Mouse (Mus musculus) ovary, postnatal 10 days (tissue): ENCODE measurements at regions not wholly inside any gene's neighbourhood (a gene's known extent, or its start where the extent isn't known, plus 50 kb on each side); places are given as distances from the start of the nearest gene placed in this dataset.

Experiments
- DNase-seq: peaks from one replicate; pipeline ENCODE4 v3.0.0; 2022; ENCODE audit warnings: low spot score

DNA sequence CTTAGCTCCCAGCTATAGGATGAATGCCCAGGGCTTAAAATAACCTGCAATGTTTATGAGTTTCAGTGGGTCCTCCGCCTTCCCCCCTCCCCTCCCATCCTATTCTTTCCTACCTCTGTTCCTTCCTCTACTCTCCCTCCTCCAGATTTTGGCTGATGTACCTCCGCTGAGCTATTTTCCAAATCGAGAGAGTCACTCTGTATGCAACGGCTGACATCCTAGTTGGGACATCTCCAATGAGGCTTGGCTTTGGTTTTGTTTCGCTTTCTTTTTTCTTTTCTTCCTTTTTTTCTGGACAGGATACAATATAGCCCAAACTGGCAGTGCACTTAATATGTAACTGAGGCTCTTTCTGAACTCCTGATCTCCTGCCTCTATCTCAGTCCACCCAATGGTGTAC lies 76.7 kb upstream of the Klf7 start:
- DNase-seq: no peak

DNA sequence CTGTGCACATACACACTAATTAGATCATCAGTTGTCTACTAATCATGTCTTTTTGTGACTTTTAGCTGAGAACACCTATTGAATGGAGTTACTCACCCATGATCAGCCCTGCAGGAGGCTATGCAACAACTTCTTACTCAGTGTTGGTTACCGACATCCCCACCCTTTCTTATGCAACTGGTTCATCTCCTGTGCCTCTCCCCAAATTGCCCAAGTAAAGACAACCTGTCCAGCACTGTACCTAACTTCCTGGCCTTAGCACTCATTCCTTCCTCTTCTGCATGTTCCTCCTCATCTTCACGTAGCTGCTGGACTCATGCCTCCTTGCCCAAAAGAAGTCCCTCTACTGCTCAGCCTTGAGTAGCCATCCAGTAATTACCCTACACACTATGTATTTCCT lies 76.2 kb upstream of the Klf7 start:
- no peak for DNase-seq

DNA sequence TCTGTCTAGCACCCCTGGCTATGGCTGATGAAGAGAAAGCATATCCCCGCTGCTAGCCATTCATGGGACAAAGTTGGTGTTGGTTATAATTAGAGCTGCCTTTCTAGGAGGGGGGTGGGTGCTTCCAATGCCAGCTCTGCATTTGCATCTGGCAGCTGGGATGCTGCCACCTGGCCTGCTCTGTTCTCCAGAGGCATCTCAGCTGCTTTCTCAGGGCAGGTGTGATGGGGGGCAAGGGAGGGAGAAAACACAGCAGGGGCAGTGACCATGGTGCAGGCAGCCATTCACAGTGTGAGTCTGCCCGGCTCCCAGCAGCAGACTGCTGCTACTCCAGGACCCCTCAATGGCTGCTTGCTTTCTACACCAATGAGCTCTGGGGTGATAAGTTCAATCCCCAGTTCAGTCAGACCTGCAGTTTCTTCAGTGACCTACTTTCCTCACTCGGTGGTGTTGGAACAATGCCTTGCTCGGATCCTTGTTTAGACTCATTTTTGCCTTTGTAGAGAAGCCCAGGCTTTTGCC lies 73.9 kb upstream of the Klf7 start:
- no peak for DNase-seq

DNA sequence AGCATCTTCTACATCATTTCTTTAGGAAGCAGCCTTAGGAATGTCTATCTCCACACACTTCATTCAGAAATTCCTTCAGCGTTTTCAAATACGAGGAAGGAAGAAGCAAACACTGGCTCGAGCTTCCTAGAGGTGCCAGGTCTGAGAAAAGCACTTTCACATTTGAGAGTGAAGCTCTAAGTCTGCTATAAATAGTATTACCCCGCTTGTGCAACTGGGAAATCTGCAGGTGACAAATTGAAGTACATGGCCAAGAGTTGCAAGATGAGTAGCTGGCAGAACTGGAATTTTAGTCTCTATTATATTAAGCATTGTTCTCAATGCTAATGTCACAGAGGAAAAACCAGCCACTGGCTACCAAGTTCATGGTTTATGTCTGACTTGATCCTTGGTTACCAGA lies 73.2 kb upstream of the Klf7 start:
- DNase-seq: no peak

DNA sequence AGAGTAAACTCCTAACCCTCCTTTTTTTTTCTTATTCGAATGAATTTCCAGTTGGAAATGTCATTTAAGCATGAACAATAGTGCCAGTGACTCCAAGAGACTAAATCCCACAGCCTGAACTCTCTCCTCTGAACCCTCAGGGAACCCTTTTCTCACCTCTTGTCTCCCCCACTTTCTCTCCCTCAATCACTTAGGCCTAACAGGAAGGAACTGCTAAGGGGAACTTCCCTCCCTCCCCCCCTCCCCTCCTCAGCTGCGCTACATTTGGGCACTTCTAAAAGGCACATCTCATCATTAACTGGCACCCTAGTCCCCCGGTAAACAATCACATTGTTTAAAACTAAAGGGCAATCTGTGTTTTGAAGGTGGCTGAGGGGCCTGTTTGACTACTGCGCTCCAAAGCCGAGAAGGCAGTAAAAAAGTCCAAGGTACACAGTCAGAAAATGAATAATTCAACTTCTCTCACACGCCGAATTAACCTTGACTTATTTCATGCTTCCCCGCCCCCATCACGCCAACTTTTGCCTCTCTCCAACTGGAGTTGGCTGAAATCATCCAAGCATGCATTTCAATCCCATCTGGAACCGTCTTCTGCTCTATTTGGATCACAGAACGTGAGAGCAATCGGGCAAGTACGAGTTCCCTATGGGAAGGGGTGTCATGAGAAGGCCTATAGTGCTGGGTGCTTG lies 71.2 kb upstream of the Klf7 start:
- no peak for DNase-seq

DNA sequence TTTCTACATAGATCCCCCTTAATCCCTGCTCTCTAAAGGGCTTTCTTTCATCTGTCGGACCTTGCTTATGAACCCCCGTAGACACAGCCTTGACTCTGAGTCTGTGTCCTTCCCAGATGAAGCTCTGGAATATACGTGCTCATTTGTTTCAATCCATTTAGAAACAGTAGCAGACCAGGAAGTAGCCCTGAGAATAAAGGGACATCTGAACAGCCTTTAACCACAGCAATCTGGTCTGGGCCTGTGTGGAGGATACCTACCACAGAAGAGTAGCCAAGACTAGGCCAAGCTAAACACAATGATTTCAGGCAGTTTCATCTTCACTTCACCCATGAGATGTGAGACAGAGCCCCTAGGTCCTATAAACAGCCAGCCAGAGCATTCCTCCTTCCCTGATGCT lies 70.7 kb upstream of the Klf7 start:
- no peak for DNase-seq

DNA sequence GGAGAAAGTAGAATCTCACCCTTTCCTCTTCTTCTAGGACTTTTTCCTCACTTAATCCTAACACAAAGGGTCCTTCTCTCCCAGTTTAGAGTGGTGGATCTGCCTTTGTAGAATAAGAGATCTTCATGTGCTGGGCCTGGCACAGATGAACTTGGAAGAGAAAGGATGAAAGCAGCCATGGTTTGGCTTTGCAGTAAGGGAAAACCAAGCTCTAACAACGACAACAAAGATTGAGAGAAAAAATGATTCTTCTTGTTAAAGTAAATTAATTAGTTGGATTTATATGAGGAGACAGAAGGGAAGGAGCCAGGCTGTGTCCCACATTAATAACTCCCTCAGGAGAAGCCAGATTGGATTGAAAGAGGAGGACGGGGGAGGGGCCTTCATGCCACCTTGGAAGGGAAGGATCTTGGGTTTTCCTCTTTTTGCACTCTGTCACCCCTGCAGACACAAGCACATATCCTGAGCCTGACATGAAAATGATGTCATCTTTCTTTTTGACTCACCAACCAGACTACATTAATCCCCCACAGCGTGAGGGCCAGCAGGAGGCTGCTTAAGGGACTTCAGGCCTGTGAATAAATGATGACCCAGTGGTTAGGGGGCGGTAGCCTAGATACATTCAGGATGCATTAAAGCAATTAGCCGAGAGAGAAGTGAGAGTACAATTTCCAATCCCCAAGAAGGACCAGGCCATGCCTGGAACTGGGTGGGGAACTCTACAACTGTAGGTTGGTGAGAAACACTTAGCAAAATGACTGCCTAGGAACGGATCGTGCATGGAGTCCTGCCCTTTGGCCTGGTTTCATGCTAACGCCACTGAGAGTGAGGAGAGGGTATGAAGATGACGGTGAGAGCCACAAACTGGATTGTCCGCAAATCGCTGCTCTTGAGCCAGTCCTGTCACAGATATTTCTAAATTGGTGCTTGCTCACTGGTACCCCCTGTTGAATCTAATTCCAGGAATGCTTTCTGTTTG lies 69.4 kb upstream of the Klf7 start:
- no peak for DNase-seq

DNA sequence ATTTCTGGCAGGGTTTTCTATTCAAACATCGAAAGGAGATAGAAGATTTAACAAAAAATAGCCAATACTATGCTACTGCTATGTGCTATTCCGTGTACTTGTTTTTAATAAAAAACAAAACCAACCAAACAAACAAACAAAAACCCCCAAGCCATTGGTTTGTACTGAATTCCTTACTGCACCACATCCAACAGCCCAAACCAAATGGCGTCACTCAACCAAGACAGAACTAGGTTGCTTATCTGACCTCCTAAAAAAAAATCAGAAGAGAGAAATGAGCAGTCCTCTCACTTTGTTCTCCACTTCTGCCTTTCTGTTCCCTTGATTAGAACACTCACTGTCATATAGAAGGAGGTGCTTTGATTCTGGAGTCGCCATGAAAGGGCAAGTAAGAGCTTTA lies 68.6 kb upstream of the Klf7 start:
- no peak for DNase-seq

DNA sequence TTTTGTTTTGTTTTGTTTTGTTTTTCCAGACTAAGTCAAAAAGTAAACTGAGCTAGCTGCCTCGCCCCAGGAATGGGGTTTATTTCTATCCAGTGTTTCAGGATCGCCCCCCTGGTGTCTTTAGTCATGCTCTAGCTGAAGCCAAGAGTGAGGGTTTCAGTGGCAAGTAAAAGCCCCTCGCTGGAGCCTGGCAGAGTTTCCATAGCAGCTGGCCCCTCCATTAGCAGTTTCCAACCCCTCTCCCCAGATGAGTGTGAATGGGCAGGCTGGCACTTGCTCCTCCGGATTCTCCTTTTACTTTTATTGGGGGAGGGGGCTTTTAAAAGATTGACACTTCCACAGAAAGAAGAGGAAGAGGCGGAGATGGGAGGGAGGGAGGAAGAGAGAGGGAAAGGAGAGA lies 68.0 kb upstream of the Klf7 start:
- no peak for DNase-seq

DNA sequence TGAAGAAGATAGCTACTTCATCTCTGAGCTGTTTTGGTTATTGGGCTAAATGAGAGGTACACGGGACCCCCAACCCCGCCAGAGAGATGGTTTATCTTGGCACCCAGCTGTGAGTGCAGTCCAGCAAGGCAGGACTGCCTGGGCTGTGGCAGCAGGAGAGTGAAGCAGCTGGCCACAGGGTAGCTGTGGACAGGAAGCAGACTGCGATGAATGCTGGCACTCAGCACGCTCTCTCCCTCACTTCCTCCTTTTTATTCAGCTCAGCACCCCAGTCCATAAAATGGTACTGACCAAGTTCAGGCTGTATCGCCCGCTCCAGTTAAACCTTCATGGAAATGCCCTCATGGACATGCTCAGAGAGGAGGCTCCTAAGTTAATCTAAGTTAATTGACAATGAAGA lies 67.4 kb upstream of the Klf7 start:
- no peak for DNase-seq

DNA sequence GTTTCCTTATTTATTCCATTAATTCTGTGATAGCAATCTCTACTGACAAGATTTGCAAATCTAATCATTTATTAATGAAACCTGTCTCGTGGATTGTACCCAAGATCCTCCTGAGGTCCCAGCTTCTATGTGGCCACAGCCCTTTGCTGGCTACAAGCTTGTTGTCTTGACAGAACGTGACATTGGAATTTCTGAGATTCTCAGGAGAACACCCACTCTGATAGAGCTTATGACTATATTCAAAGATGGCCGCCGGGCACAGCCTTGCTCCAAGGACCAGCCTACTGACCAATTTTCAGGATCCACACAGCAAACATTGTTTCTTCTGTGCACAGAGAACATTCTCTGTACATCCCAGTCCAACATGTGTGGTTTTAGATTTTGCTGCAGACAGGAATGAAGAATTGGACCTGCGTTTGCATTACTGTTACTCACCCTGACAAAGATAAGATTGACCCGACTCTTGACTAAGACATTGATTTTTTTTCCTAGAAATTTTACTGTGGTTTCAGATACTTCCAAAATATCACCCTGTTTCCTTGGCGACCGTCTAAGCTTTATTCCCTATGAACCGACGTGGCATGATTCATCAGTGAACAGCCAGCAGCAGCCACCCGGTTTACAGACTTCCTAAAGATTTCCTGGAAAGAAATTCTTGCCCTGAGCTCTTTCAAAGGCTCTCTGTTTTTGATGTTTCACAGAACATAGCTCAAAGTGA lies 65.9 kb upstream of the Klf7 start:
- no peak for DNase-seq

DNA sequence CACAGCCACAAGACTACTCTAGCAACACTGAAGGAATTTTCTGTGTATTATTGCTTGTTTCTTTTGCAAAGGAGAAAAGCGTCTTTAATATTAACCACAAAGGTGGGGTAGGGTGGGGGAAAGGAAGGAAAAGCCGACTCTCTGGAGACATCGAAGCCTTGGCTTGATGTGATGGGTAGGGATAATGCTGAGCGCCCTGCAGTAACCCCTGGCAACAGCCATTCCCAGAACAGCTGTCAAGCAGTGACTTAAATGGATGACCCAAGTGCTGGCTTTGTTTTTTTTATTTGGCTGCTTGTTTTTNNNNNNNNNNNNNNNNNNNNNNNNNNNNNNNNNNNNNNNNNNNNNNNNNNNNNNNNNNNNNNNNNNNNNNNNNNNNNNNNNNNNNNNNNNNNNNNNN lies 51.6 kb upstream of the Klf7 start:
- no peak for DNase-seq

DNA sequence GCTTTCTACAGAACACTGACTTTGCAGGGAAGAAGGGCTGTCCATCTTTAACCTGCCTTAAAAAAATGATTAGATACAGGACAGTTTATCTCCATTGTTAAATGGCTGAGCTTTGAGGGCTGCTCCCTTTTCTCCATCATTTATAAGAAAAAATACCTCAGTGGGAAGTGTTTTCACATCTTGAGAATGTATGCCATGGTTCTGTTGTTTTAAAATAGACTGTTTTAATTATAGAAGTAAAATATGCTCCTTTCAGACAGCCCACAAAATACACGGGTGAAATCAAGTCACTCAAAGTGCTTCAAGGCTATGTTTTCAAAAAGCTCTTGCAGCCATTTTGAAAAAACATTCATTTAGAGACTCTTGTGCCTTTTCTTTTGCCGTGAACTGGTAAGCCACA lies 50.0 kb upstream of the Klf7 start:
- DNase-seq: no peak
